Comparison of ENCODE assay signal across 23 mouse cellular contexts in the genomic region with DNA sequence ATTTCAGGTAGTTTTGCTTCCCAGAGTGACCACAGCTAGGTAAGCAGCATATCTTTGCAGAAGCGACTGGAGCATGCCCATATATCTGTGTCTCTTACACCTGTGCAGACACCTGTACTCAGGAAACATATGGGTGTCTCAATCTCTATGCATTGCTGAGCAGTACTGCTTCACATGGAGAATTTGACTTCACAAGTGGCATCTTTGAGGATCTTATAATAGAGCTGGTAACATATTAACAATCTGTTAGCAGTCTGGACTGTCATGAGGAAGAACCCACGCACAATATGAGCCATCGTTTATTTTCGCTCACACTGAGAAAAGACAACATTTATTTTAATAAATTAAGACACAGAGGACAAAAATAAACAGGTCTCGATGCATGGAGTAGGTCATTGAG.
A peak's percentile ranks its signal among the peaks of the same experiment; 100 is the strongest.
DNase-seq lines count a peak whose midpoint lies in the region; ATAC-seq lines count a peak whose summit lies in the region.
"Had no signal": no experiment of that assay in that cellular context is flagged by ENCODE, and none has a peak within 500 bp of the region (broad histone marks: within the 10 kb centered on the region; RNA-seq: fewer than 3 reads in every experiment).

No protein-coding gene starts in this region.

- no peaks in the 10 kb centered on the region for H3K27me3 ChIP-seq in liver, embryonic 12.5 days (replicated peaks)
- H3K27me3 ChIP-seq: hindbrain, embryonic 12.5 days; limb, embryonic 12.5 days; midbrain, embryonic 12.5 days; stomach, embryonic 15.5 days had no signal

- 63% methylated on average over 5 of the region's 5 CpGs for WGBS in liver, embryonic 12.5 days (ENCODE audit: insufficient replicate concordance)

- H3K36me3 ChIP-seq in liver, embryonic 12.5 days, result no peaks in the 10 kb centered on the region
- H3K36me3 ChIP-seq: heart, embryonic 10.5 days; hindbrain, embryonic 12.5 days; limb, embryonic 12.5 days; midbrain, embryonic 12.5 days; stomach, embryonic 15.5 days had no signal

- no peak overlapping the region for H3K4me2 ChIP-seq in liver, embryonic 12.5 days
- H3K4me2 ChIP-seq: hindbrain, embryonic 12.5 days; limb, embryonic 12.5 days; midbrain, embryonic 12.5 days; stomach, embryonic 15.5 days had no signal

- H3K9me3 ChIP-seq in liver, embryonic 12.5 days (replicated peaks), result no peaks in the 10 kb centered on the region
- H3K9me3 ChIP-seq: heart, embryonic 10.5 days; hindbrain, embryonic 12.5 days; limb, embryonic 12.5 days; stomach, embryonic 15.5 days had no signal

- no peak overlapping the region for H3K9ac ChIP-seq in liver, embryonic 12.5 days
- H3K9ac ChIP-seq: hindbrain, embryonic 12.5 days; limb, embryonic 12.5 days; liver, embryonic 14.5 days; midbrain, embryonic 12.5 days; stomach, embryonic 15.5 days had no signal

- H3K4me1 ChIP-seq in liver, embryonic 12.5 days, result no peaks in the 10 kb centered on the region
- H3K4me1 ChIP-seq: heart, embryonic 10.5 days; hindbrain, embryonic 12.5 days; midbrain, embryonic 12.5 days; stomach, embryonic 15.5 days had no signal

- H3K27ac ChIP-seq in liver, embryonic 12.5 days, result no peak overlapping the region
- H3K27ac ChIP-seq: heart, embryonic 10.5 days; hindbrain, embryonic 12.5 days; limb, embryonic 12.5 days; liver, embryonic 14.5 days; midbrain, embryonic 12.5 days; stomach, embryonic 15.5 days had no signal

- DNase-seq in brain, adult 2 months (ENCODE audit: low read depth, low spot score), result peak; percentile 82
- peak; percentile 49 to 67 for DNase-seq in layer of hippocampus, adult 8-10 months (ENCODE audit: low spot score in 2 of 2)
- peak; percentile 59 to 63 for DNase-seq in left cerebral cortex, adult 9 months (ENCODE audit: low spot score in 2 of 2)
- DNase-seq in spleen, postnatal 10 days (ENCODE audit: low spot score in 2 of 2), result no peak
- DNase-seq in thymus, adult 18-20 months, result no peak
- DNase-seq: cerebellum, adult 9-11 months; gastrocnemius, postnatal 25 days; heart, postnatal 10 days; kidney, adult 8-10 months; kidney, postnatal 25 days; spleen, adult 18-20 months; thymus, postnatal 25 days had no signal

- no peak overlapping the region for H3K4me3 ChIP-seq in liver, embryonic 12.5 days
- H3K4me3 ChIP-seq: heart, embryonic 10.5 days; hindbrain, embryonic 12.5 days; limb, embryonic 12.5 days; midbrain, embryonic 12.5 days; stomach, embryonic 15.5 days had no signal

- peak; percentile 72 for ATAC-seq in frontal cortex, adult (ENCODE audit: low TSS enrichment)
- no peak for ATAC-seq in granulocyte monocyte progenitor cell, adult 5-6 weeks (replicated peaks; ENCODE audit: poor library complexity, severe bottlenecking)
- ATAC-seq in liver, embryonic 12.5 days, result no peak
- ATAC-seq: forebrain, embryonic 16.5 days; inflammation-experienced regulatory T-cells, adult 6 months had no signal

Comparison
In these comparisons a context has a peak if more than half of its experiments do, and no peak if none do; other contexts are left out.
1. DNase-seq: peak in brain, adult 2 months (single experiment), layer of hippocampus, adult 8-10 months (2 of 2) and left cerebral cortex, adult 9 months (2 of 2); none in spleen, postnatal 10 days (0 of 2) and thymus, adult 18-20 months (0 of 2).